Mouse (Mus musculus) forebrain, embryonic 14.5 days (tissue): ENCODE measurements at regions not wholly inside any gene's neighbourhood (a gene's known extent, or its start where the extent isn't known, plus 50 kb on each side); places are given as distances from the start of the nearest gene placed in this dataset.

Experiments used
- ATAC-seq: fragments of 200-750 bp; cut with Nextera tagmentation; 2 replicates; pipeline ENCODE4 v1.8.0; 2017; ENCODE audit warnings: mild to moderate bottlenecking, moderate library complexity
- DNase-seq: peaks from one replicate; pipeline ENCODE4 v3.0.0-alpha.2; 2015; ENCODE audit warnings: low spot score
- H3K27ac ChIP-seq: fragments of 300-500 bp; sonication (generic); 2 replicates; pipeline ENCODE4 v1.5.1; 2014; ENCODE audit warnings: low read depth, mild to moderate bottlenecking, control low read depth, low read length, moderate library complexity
- H3K27me3 ChIP-seq: fragments of 300-500 bp; sonication (generic); replicated peaks from 2 replicates; pipeline ENCODE4 v1.6.1; 2014; ENCODE audit warnings: low read length, control low read depth, mixed read lengths; ENCODE audit not compliant: control insufficient read depth, insufficient read depth
- H3K36me3 ChIP-seq: fragments of 300-500 bp; sonication (generic); 2 replicates; pipeline ENCODE4 v1.6.1; 2014; ENCODE audit warnings: low read length, control low read depth; ENCODE audit not compliant: control insufficient read depth, insufficient read depth
- H3K4me1 ChIP-seq: fragments of 300-500 bp; sonication (generic); 2 replicates; pipeline ENCODE4 v1.6.1; 2014; ENCODE audit warnings: antibody characterized with exemption, low read length, control low read depth; ENCODE audit not compliant: control insufficient read depth, insufficient read depth
- H3K4me2 ChIP-seq: fragments of 300-500 bp; sonication (generic); 2 replicates; pipeline ENCODE4 v1.6.1; 2014; ENCODE audit warnings: mild to moderate bottlenecking, control low read depth, low read length
- H3K4me3 ChIP-seq: fragments of 300-500 bp; sonication (generic); 2 replicates; pipeline ENCODE4 v1.5.1; 2014; ENCODE audit warnings: low read depth, low read length, control low read depth
- H3K9ac ChIP-seq: fragments of 300-500 bp; sonication (generic); 2 replicates; pipeline ENCODE4 v1.6.1; 2014; ENCODE audit warnings: mild to moderate bottlenecking, low read length, control low read depth, moderate library complexity
- H3K9me3 ChIP-seq: fragments of 300-500 bp; sonication (generic); replicated peaks from 2 replicates; pipeline ENCODE4 v1.6.1; 2016; ENCODE audit warnings: low read length, control low read depth, mixed read lengths; ENCODE audit not compliant: control insufficient read depth
- WGBS: fragments of 180-500 bp; shearing (Covaris S2); extraction: QIAGEN DNeasy Blood & Tissue Kit; methylation state at CpG from one replicate; pipeline ENCODE4 v1.1.7; 2014; 5-methylcytosine and 5-hydroxymethylcytosine counted together

DNA sequence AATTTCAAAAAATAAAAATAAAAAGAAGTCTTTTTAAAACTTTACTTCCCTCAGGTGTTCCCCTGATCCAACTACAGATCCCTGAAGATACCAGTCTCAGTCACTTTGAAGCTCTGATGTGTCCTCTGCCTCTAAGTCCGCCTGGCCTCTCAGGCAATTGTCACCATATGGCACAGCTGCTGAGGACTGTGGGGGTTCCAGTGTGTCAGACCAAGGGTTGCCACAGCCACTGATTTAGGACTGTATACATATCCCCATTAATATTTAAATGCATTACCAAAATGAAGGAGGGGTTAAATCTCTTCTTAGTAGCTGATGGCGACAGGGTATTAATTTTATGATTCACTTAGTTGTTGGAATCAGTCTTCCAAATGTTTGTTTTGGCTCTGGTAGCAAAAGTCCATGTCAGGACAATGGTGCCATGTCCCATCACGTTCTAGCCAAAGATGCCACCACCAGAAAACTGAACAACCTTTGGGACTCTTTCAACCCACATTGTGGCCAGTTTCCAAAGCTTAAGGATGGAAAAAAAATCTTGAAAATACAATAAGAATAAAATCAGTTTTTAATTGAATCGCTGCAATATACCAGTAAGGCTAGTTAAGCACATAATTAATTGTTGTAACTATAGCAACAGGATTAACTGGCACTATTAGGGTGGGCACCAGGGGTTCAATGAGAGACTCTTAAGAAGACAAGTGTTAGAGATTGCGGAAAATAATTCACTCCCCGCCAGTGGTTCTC, 62.5 kb downstream of the Arrdc4 start:
- H3K9me3 ChIP-seq, result no peaks in the 10 kb centered on the region
- H3K27me3 ChIP-seq, result no peaks in the 10 kb centered on the region
- DNase-seq (peak; percentile 39), ATAC-seq (no peak)
- H3K4me3 ChIP-seq, result no peak overlapping the region
- WGBS, result 37% methylated on average over 6 of the region's 6 CpGs
- H3K36me3 ChIP-seq, result no peaks in the 10 kb centered on the region
- no peak overlapping the region for H3K27ac ChIP-seq
- H3K4me1 ChIP-seq, result peaks cover 19% of the 10 kb centered on the region
- H3K9ac ChIP-seq, result no peak overlapping the region
- H3K4me2 ChIP-seq, result no peak overlapping the region

DNA sequence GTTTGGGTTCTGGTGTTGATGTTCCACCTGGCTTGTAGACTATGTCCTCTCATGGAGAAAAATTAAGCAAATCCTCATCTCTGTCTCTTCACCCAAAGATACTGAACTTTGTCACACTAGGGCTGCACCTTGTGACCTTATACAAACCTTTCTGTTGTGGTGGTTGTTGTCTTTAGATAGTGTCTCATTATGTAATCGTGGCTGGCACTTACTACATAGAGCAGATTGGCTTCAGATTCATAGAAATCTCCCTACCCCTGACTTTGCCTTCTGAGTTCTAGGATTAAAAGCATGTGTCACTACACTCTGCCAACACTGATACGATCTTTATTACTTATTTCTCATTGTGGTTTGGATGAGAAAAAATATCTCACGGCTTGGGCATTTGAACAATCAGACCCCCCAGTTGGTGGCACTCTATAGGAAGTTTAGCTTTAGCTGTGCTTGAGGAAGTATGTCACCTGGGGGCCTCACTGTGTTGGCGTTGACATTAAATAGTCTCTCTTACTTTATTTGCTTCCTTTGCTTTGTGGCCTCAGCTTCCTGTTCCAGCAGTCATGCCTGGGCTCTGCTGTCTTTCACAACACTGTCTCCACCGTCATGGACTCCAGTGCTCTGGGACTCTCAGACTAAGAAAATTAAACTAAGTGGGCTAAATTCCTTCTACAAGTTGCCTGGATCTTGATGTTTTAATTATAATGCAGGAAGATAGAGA, 66.0 kb downstream of the Arrdc4 start:
- DNase-seq (no peak), ATAC-seq (no peak)
- H3K36me3 ChIP-seq, result no peaks in the 10 kb centered on the region
- 82% methylated on average over 5 of the region's 5 CpGs for WGBS
- H3K9ac ChIP-seq, result no peak overlapping the region
- H3K27me3 ChIP-seq, result no peaks in the 10 kb centered on the region
- no peak overlapping the region for H3K27ac ChIP-seq
- H3K9me3 ChIP-seq, result no peaks in the 10 kb centered on the region
- H3K4me3 ChIP-seq, result no peak overlapping the region
- no peak overlapping the region for H3K4me2 ChIP-seq
- H3K4me1 ChIP-seq, result peaks cover 22% of the 10 kb centered on the region

DNA sequence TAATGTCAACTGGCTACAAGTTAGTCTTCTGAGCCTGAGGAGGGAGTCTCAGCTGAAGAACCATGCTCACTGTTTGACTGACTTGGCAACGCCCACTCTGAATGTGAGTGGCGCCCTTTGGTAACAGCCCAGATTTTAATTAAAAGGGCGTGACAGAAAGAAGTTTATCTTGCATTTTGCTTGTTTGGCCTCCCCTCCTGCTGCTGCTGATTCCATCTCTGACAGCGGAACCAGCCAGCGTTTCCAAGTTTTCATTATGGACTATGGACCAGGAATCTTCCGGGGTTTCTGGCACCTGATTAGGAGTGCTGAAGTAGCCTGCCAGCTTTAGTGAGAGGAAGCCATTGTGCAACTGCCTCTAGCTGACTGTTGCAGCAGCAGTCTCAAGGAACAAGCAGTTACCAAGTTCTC, 66.7 kb downstream of the Arrdc4 start:
- peak overlapping the region; percentile 31 for H3K4me2 ChIP-seq
- H3K4me3 ChIP-seq, result no peak overlapping the region
- WGBS, result 16% methylated on average over 6 of the region's 6 CpGs
- ATAC-seq (peak; percentile 69), DNase-seq (peak; percentile 81)
- no peaks in the 10 kb centered on the region for H3K36me3 ChIP-seq
- no peak overlapping the region for H3K27ac ChIP-seq
- H3K4me1 ChIP-seq, result peaks cover 22% of the 10 kb centered on the region
- H3K9me3 ChIP-seq, result no peaks in the 10 kb centered on the region
- no peak overlapping the region for H3K9ac ChIP-seq
- no peaks in the 10 kb centered on the region for H3K27me3 ChIP-seq

DNA sequence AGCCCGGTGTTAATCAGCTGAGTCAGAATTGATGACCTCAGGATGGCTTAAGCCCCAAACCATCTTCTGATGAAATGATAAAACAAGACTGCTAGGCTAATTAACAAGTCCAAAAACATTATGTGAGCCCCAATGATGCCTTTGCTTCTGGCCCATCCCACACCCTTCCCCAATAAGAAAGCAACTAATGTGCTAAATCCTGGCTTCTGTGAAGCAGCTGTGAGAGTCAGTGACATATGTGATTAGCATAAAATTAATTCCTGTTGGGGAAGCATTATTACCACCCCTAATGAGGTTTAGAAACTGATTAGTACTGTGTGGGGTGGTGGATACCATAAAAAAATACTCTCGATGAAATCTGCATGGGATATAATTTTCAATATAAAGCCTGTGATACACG, 69.3 kb downstream of the Arrdc4 start:
- no peaks in the 10 kb centered on the region for H3K9me3 ChIP-seq
- no peaks in the 10 kb centered on the region for H3K36me3 ChIP-seq
- DNase-seq (peak; percentile 53), ATAC-seq (peak; percentile 75)
- no peak overlapping the region for H3K27ac ChIP-seq
- 50% methylated on average over 3 of the region's 3 CpGs for whole genome bisulfite sequencing
- peaks cover 12% of the 10 kb centered on the region for H3K4me1 ChIP-seq
- no peak overlapping the region for H3K4me3 ChIP-seq
- no peaks in the 10 kb centered on the region for H3K27me3 ChIP-seq
- H3K9ac ChIP-seq, result no peak overlapping the region
- H3K4me2 ChIP-seq, result no peak overlapping the region

DNA sequence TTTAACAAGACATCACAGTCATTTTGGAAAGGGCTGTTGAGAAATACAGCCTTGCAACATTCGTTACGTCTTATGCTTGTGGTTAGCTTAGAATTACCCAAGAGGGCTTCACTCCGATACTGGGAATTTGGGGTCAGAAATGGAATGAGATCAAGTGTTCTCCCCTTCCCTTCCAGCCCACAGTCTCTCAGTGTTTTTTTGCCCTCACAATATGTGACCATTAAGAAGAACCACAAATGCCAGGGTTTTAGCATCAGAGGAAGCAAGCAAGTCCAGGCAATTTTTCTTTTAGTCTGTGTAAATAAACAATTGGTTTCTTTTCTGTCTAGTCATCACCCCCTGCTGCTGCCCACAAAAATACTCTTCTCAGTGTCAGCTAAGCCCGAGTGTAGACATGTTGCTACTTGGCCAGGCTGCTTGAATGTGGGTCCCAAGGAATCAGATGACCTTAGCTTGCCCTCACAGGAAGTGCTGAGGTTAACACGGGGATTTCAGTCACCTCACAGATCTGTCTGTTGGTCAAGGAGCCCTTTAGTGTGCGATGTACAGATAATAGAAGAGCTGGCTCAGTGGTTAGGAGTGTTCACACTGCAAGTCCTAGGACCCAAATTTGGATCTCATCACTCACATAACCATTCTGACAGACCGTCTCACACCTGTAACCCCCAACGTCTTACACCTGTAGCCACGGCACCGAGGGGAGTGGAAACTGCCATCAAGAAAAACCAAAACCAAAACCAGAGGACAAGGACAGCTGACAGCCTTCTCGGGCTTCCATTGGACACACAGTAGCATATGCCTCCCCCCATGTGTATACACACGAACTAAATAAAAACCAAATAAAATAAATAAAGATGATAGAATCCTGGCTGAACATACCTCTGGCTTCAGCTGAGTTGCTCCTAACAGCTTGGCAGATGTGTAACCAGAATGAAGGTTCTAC, 81.0 kb downstream of the Arrdc4 start:
- Histone ChIP-seq H3K36me3 (no peaks in the 10 kb centered on the region), H3K9ac (no peak overlapping the region), H3K9me3 (no peaks in the 10 kb centered on the region), H3K27me3 (no peaks in the 10 kb centered on the region), H3K4me3 (no peak overlapping the region), H3K27ac (no peak overlapping the region), H3K4me1 (no peaks in the 10 kb centered on the region), H3K4me2 (no peak overlapping the region)
- DNase-seq (no peak), ATAC-seq (no peak)
- WGBS, result 75% methylated on average over 12 of the region's 12 CpGs

DNA sequence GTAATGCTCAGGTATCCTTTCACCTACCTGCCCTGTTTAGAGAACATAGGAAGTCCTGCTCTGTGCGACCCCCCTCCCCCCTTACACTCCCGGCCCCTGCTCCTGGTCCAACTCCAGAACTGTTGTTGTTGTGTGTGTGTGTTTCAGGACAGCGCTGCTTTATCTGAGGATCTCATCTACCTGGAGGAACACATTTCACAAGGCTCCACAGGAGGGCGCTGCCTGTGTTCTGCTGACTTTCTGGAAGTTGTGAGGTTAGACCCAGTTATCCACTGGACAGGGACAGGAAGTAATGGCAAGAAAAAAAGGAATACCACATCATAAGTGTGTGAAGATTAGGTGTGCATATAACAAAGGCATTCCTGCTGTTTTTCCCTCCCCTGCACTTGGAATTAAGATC, 81.8 kb downstream of the Arrdc4 start:
- WGBS, result 68% methylated on average over 4 of the region's 4 CpGs
- Histone ChIP-seq H3K4me3 (no peak overlapping the region), H3K9ac (no peak overlapping the region), H3K27me3 (no peaks in the 10 kb centered on the region), H3K4me1 (no peaks in the 10 kb centered on the region), H3K36me3 (no peaks in the 10 kb centered on the region), H3K27ac (no peak overlapping the region), H3K9me3 (no peaks in the 10 kb centered on the region), H3K4me2 (no peak overlapping the region)
- ATAC-seq (no peak), DNase-seq (peak; percentile 20)

DNA sequence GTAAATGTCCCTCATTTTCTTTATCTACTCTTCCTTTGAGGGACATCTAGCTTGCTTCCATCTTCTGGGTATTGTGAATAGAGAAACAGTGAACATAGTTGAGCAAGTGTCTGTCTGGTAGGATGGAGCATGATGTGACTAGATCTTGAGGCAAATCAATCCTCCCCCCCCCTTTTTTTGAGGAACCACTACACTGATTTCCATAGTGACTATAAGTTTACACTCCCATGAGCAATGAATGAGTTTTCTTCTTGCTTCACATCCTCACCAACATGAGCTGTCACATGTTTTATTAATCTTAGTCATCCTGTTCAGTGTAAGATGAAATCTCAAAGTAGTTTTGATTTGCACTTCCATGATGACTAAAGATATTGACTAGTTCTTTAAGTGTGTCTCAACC, 92.7 kb downstream of the Arrdc4 start:
- no peaks in the 10 kb centered on the region for H3K4me1 ChIP-seq
- H3K27ac ChIP-seq, result no peak overlapping the region
- no peak overlapping the region for H3K4me3 ChIP-seq
- H3K36me3 ChIP-seq, result no peaks in the 10 kb centered on the region
- no peak overlapping the region for H3K9ac ChIP-seq
- no peaks in the 10 kb centered on the region for H3K27me3 ChIP-seq
- ATAC-seq (no peak), DNase-seq (no peak)
- no peaks in the 10 kb centered on the region for H3K9me3 ChIP-seq
- no peak overlapping the region for H3K4me2 ChIP-seq

DNA sequence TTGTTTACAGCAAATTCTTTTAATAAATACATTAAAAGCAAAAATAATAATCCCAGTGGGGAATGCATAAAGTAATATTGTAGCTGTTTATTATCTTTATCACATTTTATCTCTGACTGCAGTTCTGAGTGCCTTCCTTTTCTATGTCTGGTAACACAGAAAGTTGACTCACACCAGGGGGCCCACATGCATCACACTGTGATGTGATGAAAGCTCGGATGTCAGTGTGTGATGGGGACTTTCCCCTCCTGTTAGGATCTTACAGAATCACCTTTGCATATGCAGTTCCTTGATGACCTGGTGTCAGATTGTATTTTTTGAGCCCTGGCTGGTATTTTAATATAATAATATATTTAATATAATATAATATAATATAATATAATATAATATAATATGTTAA, 95.5 kb downstream of the Arrdc4 start:
- no peaks in the 10 kb centered on the region for H3K27me3 ChIP-seq
- H3K4me2 ChIP-seq, result no peak overlapping the region
- H3K27ac ChIP-seq, result no peak overlapping the region
- DNase-seq, result no peak
- ATAC-seq, result no peak
- H3K9ac ChIP-seq, result no peak overlapping the region
- no peaks in the 10 kb centered on the region for H3K36me3 ChIP-seq
- H3K4me1 ChIP-seq, result no peaks in the 10 kb centered on the region
- no peaks in the 10 kb centered on the region for H3K9me3 ChIP-seq
- H3K4me3 ChIP-seq, result no peak overlapping the region
- 66% methylated on average over 1 of the region's 1 CpGs for WGBS
